Mouse (Mus musculus) intestine, embryonic 14.5 days (tissue): ENCODE measurements around the gene Zfp715. TPM values are rescaled to one million over a fixed set of nuclear protein-coding genes. Genes with fewer than 3 reads are reported as not detected.

Experiments
- ATAC-seq: fragments of 200-750 bp; cut with Nextera tagmentation; replicated peaks from 2 replicates; pipeline ENCODE4 v1.8.0; 2017; ENCODE audit warnings: low read depth, moderate number of reproducible peaks, moderate TSS enrichment, moderate library complexity; ENCODE audit not compliant: low FRiP score, low TSS enrichment
- DNase-seq: peaks from one replicate; pipeline ENCODE4 v3.0.0-alpha.2; 2018; ENCODE audit warnings: low spot score
- H3K27ac ChIP-seq: fragments of 300-500 bp; sonication (generic); 2 replicates; pipeline ENCODE4 v1.5.1; 2014; ENCODE audit warnings: low read depth, mild to moderate bottlenecking, control low read depth
- H3K27me3 ChIP-seq: fragments of 300-500 bp; sonication (generic); replicated peaks from 2 replicates; pipeline ENCODE4 v1.6.1; 2014; ENCODE audit warnings: low read length, control low read depth; ENCODE audit not compliant: control insufficient read depth, insufficient read depth
- H3K36me3 ChIP-seq: fragments of 300-500 bp; sonication (generic); 2 replicates; pipeline ENCODE4 v1.6.1; 2014; ENCODE audit warnings: low read length, control low read depth; ENCODE audit not compliant: control insufficient read depth, insufficient read depth
- H3K4me1 ChIP-seq: fragments of 300-500 bp; sonication (generic); replicated peaks from 2 replicates; pipeline ENCODE4 v1.6.1; 2014; ENCODE audit warnings: low read length, control low read depth, mixed read lengths; ENCODE audit not compliant: control insufficient read depth, insufficient read depth
- H3K4me2 ChIP-seq: fragments of 300-500 bp; sonication (generic); 2 replicates; pipeline ENCODE4 v1.6.1; 2014; ENCODE audit warnings: low read length
- H3K4me3 ChIP-seq: fragments of 300-500 bp; sonication (generic); 2 replicates; pipeline ENCODE4 v1.5.1; 2014; ENCODE audit warnings: low read depth, low read length, control low read depth, mixed read lengths
- H3K9ac ChIP-seq: fragments of 300-500 bp; sonication (generic); 2 replicates; pipeline ENCODE4 v1.6.1; 2014; ENCODE audit warnings: mild to moderate bottlenecking, low read length
- H3K9me3 ChIP-seq: fragments of 300-500 bp; sonication (generic); 2 replicates; pipeline ENCODE4 v1.6.1; 2016; ENCODE audit warnings: low read length, control low read depth; ENCODE audit not compliant: control insufficient read depth
- WGBS: fragments of 180-500 bp; shearing (Covaris S2); extraction: QIAGEN DNeasy Blood & Tissue Kit; methylation state at CpG from one replicate; pipeline ENCODE4 v1.1.7; 2014; 5-methylcytosine and 5-hydroxymethylcytosine counted together
- polyA plus RNA-seq: library from polyadenylated mRNA; unstranded; fragments of >200 nt; fragmentation: Nextera tagmentation; extraction: Ambion mirVana; gene quantifications from 2 replicates; pipeline ENCODE4 v1.2.1, GENCODE M21; 2014

Zfp715 gene
- polyA plus RNA-seq, 1 experiment from 2014 or later, result 14.1 TPM

DNA sequence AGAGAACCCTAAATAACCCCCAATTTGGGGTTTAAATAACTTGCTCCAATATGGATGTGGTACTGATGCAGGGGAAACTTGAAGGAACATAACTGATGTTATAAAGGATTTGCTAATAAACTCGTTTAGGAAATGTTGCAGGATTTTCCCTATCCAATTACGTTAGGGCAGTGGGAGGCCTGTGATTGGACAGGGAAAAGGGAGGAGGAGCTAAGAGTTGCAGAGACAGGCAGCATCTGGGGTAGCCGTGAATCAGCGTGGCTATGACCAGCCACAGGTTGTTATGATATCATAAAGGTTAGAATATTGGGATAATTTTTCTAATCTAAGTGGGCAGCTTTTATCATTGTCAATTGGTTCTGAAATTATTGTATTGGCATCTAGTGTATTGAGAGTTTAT is 15.0 kb upstream of the Zfp715 start:
- Histone ChIP-seq H3K36me3 (no peaks in the 10 kb centered on the region), H3K27ac (no peak overlapping the region), H3K9ac (no peak overlapping the region), H3K27me3 (no peaks in the 10 kb centered on the region), H3K4me1 (no peaks in the 10 kb centered on the region), H3K9me3 (no peaks in the 10 kb centered on the region), H3K4me2 (no peak overlapping the region), H3K4me3 (no peak overlapping the region)
- WGBS, result 71% methylated on average over 4 of the region's 4 CpGs
- ATAC-seq (no peak), DNase-seq (no peak)

DNA sequence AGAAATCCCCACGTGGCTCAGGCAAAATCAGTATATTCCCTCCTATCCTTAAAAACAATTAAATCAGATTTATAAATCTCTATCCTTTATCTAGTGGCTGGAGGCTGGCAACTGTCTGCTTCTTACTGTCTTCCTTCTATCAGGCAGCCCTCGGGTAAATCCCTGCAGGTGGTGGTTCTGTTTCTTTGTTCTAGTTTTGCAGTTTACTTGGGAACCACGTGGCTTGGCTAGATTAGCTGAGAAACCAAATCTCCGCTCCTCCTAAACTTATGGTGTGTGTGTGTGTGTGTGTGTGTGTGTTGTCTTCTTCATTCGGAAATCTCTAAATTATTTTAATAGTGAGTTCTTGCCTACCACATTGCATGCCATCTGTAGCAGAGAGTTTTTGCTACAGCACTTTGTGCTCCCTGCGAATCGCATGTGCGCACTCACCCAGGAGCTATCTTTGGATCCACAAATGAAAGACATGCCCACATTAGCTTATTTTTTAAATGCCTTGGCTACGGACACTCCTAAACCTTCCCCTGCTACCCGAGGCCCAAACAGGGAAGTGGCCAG is 13.2 kb upstream of the Zfp715 start:
- no peak overlapping the region for H3K4me3 ChIP-seq
- H3K27me3 ChIP-seq, result no peaks in the 10 kb centered on the region
- H3K4me1 ChIP-seq, result no peaks in the 10 kb centered on the region
- H3K36me3 ChIP-seq, result no peaks in the 10 kb centered on the region
- H3K9me3 ChIP-seq, result no peaks in the 10 kb centered on the region
- no peak overlapping the region for H3K4me2 ChIP-seq
- ATAC-seq (no peak), DNase-seq (no peak)
- WGBS, result 57% methylated on average over 10 of the region's 10 CpGs
- no peak overlapping the region for H3K9ac ChIP-seq
- no peak overlapping the region for H3K27ac ChIP-seq

DNA sequence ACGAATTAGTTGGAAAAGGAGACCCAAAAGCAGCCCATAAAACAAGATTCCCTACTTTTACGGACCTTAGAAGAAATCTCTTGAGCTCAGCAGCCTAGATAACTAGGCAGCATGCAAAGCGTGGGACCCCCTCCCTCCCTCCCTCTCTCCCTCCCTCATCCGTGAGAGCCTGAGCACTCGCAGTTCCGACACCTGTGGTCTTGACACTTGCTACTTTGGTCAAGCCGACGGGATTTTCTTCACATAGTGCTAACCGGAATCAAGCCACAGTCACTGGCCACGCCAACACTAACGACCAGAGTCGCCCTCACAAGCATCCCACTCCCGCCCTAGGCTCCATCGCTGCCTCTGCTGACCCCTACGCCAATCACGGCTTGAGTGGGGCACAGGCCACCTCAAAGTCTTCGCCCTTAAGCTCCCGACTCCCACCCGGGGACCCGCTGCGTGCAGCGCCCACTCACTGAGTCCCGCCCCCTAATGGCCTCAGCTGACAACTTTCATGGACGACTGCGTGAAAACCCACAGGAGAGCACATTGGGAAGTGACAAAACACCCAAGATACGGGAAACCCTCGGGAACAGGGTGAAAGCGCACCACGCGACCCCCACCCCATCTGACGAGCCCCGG is 595 bp downstream of the Zfp715 start:
- no peak for DNase-seq
- Histone ChIP-seq H3K4me2 (peak overlapping the region; percentile 48), H3K9ac (peak overlapping the region; percentile 74), H3K4me1 (peaks cover 11% of the 10 kb centered on the region), H3K36me3 (peaks cover 27% of the 10 kb centered on the region), H3K27ac (peak overlapping the region; percentile 82), H3K9me3 (no peaks in the 10 kb centered on the region), H3K4me3 (peak overlapping the region; percentile 83), H3K27me3 (no peaks in the 10 kb centered on the region)
- ATAC-seq, result peak; percentile 74
- WGBS, result 1% methylated on average over 31 of the region's 32 CpGs

DNA sequence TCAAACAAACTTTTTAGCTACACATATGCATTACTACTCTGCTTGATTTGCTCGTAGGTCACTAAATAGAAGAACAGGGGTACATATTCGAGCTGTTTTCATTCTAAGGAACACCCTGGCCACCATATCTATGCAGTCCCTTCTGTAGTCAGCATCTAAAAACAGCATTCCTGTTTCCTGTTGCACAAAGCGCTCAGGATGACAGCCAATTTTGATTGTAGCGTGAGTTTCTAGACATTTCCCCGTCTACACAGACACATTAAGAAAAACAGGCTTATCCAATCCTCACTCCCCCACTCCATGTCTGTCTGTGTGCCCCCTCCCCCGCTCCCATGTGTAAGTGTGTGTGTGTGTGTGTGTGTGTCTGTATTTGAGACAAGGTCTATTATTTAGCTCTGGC is 1.5 kb downstream of the Zfp715 start:
- Histone ChIP-seq H3K4me2 (peak overlapping the region; percentile 48), H3K27me3 (no peaks in the 10 kb centered on the region), H3K36me3 (peaks cover 35% of the 10 kb centered on the region), H3K4me1 (peaks cover 11% of the 10 kb centered on the region), H3K9me3 (no peaks in the 10 kb centered on the region), H3K27ac (no peak overlapping the region), H3K4me3 (peak overlapping the region; percentile 83; the same call in 1 of the 2 replicates), H3K9ac (no peak overlapping the region)
- DNase-seq, result no peak
- ATAC-seq, result no peak
- 75% methylated on average over 6 of the region's 6 CpGs for WGBS

DNA sequence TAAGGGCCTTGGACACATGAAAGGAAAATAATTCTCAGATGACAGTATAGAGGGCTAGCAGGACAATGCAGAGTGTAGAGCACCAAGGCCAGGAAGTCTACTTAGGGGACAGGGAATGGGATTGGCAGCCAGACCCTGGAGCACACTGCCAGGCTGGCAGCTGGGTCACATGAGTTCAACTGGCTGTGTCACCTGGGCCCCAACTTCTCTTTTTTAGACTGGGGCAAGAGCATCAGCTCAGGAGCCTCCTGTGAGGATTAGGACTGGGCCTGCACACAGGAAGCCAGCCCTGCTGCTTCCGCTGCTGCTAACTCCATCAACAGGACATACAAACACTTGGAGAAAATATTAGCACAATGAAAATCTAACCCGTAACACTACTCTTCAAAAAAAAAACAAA is 4.0 kb downstream of the Zfp715 start:
- 64% methylated on average over 2 of the region's 2 CpGs for WGBS
- Histone ChIP-seq H3K9ac (no peak overlapping the region), H3K27ac (no peak overlapping the region), H3K4me2 (no peak overlapping the region), H3K27me3 (no peaks in the 10 kb centered on the region), H3K4me1 (peaks cover 11% of the 10 kb centered on the region), H3K36me3 (peaks cover 49% of the 10 kb centered on the region), H3K4me3 (no peak overlapping the region), H3K9me3 (no peaks in the 10 kb centered on the region)
- no peak for ATAC-seq
- DNase-seq, result no peak

DNA sequence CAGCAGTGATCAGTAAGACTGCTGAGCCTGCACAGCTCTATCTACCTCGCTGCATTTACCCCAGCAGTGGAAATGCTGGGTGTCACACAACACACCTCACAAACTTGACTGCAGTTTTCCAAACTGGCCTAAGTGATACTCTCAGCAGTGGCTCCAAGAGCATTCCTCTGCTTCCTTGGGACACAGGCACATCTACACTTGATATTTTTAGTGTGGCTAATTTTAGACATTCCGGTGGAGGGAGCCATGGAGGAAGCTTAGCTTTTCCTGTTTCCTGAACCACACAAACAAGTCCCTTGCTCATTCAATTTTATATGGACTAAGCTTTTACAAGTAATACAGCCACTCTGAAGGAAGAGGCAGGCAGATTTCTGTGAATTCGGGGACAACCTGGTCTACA is 7.9 kb downstream of the Zfp715 start:
- no peak overlapping the region for H3K4me2 ChIP-seq
- no peak overlapping the region for H3K27ac ChIP-seq
- H3K9ac ChIP-seq, result no peak overlapping the region
- ATAC-seq (no peak), DNase-seq (no peak)
- H3K4me1 ChIP-seq, result no peaks in the 10 kb centered on the region
- WGBS, result 81% methylated on average over 3 of the region's 3 CpGs
- no peaks in the 10 kb centered on the region for H3K9me3 ChIP-seq
- peaks cover 84% of the 10 kb centered on the region for H3K36me3 ChIP-seq
- H3K4me3 ChIP-seq, result no peak overlapping the region
- H3K27me3 ChIP-seq, result no peaks in the 10 kb centered on the region

DNA sequence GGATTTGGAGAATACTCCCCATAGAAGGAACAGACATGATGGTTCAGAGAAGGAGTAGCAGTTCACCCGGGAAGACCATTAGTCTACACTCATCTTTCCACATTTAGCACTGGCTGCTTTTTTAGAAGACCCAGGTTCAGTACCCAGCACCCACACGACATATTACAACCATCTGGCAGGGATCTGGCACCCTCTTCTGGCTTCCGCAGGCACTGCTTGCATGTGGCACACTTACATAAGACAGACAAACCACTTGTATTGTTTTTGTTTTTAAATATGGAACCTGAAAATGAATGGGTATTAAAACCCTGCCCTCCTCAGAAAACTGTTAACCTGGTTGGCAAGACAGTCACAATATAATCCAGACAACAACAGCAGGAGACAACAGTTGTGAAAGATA is 21.6 kb downstream of the Zfp715 start:
- H3K9ac ChIP-seq, result no peak overlapping the region
- DNase-seq (no peak), ATAC-seq (no peak)
- no peak overlapping the region for H3K27ac ChIP-seq
- H3K27me3 ChIP-seq, result no peaks in the 10 kb centered on the region
- H3K9me3 ChIP-seq, result no peaks in the 10 kb centered on the region
- 92% methylated on average over 3 of the region's 3 CpGs for WGBS
- no peaks in the 10 kb centered on the region for H3K4me1 ChIP-seq
- H3K36me3 ChIP-seq, result peaks cover 8% of the 10 kb centered on the region; the same call in 1 of the 2 replicates
- H3K4me2 ChIP-seq, result no peak overlapping the region
- no peak overlapping the region for H3K4me3 ChIP-seq

DNA sequence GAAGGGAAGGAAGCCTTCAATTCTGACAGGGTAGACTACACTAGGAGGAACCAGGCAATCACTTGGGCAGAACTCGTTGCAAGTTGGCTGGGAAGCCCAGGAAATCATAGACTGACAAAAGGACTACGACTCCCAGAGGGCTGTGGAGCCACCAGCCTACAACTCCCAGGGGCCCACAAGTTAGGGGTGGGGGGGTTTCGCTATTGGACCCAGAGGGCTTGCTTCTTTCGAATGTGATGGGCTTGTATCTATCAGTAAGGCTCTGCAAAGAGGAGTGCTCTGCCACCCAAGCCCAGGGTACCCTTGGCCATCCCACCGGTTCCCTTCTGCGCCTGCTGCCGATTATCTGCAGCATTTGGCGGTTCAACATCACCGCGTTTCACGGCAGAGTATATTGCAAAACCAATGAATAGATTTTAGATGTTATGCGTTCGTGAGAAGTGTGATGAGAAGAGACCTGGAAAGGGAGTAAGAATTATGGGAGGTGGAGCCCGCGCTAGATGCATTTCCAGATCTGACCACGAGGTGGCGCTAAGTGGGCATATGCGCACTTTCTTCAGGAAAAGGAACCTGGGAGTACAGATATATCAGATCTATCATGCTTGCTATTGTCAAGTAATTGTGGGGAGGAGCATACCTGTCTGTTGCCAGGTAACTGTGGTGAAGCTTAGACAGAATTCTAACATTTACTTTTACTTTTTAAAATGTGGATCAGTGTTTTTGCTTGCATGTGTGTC is 30.1 kb downstream of the Zfp715 start:
- 11% methylated on average over 18 of the region's 18 CpGs for WGBS
- Histone ChIP-seq H3K4me2 (peak overlapping the region; percentile 41), H3K9me3 (no peaks in the 10 kb centered on the region), H3K4me3 (peak overlapping the region; percentile 27), H3K4me1 (no peaks in the 10 kb centered on the region), H3K9ac (peak overlapping the region; percentile 30; the same call in 1 of the 2 replicates), H3K36me3 (no peaks in the 10 kb centered on the region), H3K27ac (no peak overlapping the region), H3K27me3 (no peaks in the 10 kb centered on the region)
- ATAC-seq, result peak; percentile 50; the same call in 1 of the 2 replicates
- DNase-seq, result peak; percentile 92
